Mouse (Mus musculus) stomach, embryonic 14.5 days (tissue): ENCODE data around the gene Cpne1. TPM values are rescaled to one million over a fixed set of nuclear protein-coding genes. Genes with fewer than 3 reads are reported as not detected.

ENCODE experiments used
- ATAC-seq: fragments of 200-750 bp; cut with Nextera tagmentation; 2 replicates; pipeline ENCODE4 v1.8.0; 2017; ENCODE audit warnings: low read depth, moderate TSS enrichment; ENCODE audit not compliant: insufficient number of reproducible peaks, insufficient read depth, low FRiP score
- H3K27ac ChIP-seq: fragments of 300-500 bp; sonication (generic); 2 replicates; pipeline ENCODE4 v1.5.1; 2014; ENCODE audit warnings: mild to moderate bottlenecking, low read length, moderate library complexity, mixed read lengths
- H3K27me3 ChIP-seq: fragments of 300-500 bp; sonication (generic); 2 replicates; pipeline ENCODE4 v1.6.1; 2014; ENCODE audit warnings: low read length, control low read depth, mixed read lengths; ENCODE audit not compliant: control insufficient read depth, insufficient read depth
- H3K36me3 ChIP-seq: fragments of 300-500 bp; sonication (generic); 2 replicates; pipeline ENCODE4 v1.6.1; 2014; ENCODE audit warnings: mild to moderate bottlenecking, control low read depth, low read length, moderate library complexity, mixed read lengths; ENCODE audit not compliant: control insufficient read depth, insufficient read depth
- H3K4me1 ChIP-seq: fragments of 300-500 bp; sonication (generic); 2 replicates; pipeline ENCODE4 v1.6.1; 2014; ENCODE audit warnings: low read length, control low read depth, mixed read lengths; ENCODE audit not compliant: control insufficient read depth, insufficient read depth
- H3K4me2 ChIP-seq: fragments of 300-500 bp; sonication (generic); replicated peaks from 2 replicates; pipeline ENCODE4 v1.6.1; 2014; ENCODE audit warnings: low read depth, low read length, control low read depth
- H3K4me3 ChIP-seq: fragments of 300-500 bp; sonication (generic); 2 replicates; pipeline ENCODE4 v1.5.1; 2014; ENCODE audit warnings: low read depth, low read length, control low read depth
- H3K9ac ChIP-seq: fragments of 300-500 bp; sonication (generic); replicated peaks from 2 replicates; pipeline ENCODE4 v1.6.1; 2014; ENCODE audit warnings: low read depth, mild to moderate bottlenecking, control low read depth, low read length, moderate library complexity, mixed read lengths
- H3K9me3 ChIP-seq: fragments of 300-500 bp; sonication (generic); 2 replicates; pipeline ENCODE4 v1.6.1; 2016; ENCODE audit warnings: low read depth, low read length, control low read depth; ENCODE audit not compliant: control insufficient read depth
- WGBS: fragments of 180-500 bp; shearing (Covaris S2); extraction: QIAGEN DNeasy Blood & Tissue Kit; methylation state at CpG from one replicate; pipeline ENCODE4 v1.1.7; 2014; 5-methylcytosine and 5-hydroxymethylcytosine counted together
- polyA plus RNA-seq: library from polyadenylated mRNA; unstranded; fragments of >200 nt; fragmentation: Nextera tagmentation; extraction: Ambion mirVana; gene quantifications from 2 replicates; pipeline ENCODE4 v1.2.1, GENCODE M21; 2014

Gene Cpne1
- polyA plus RNA-seq, 1 experiment from 2014 or later, result 60.1 TPM

DNA sequence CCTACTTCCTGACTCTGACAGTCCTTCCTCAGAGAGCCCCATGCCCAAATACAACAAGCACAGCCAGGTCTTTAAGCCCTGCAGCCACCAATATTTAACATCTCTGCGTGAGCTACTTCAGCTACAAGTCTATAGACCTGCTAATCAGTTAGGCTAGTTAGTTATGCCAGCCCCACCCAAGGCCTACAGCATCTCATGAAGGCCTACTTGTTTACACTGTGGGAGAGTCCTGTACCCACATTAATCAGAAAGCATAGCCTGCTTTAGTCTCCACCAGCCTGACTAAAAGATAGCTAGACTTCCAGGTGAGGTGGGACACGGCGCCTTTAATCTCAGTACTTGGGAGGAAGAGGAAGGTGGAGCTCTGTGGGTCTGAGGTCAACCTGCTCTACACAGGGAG lies 72.4 kb downstream of the Cpne1 start:
- H3K4me2 ChIP-seq, result no peak overlapping the region
- H3K27ac ChIP-seq, result no peak overlapping the region
- H3K9ac ChIP-seq, result no peak overlapping the region
- H3K4me1 ChIP-seq, result no peaks in the 10 kb centered on the region
- H3K36me3 ChIP-seq, result no peaks in the 10 kb centered on the region
- no peak overlapping the region for H3K4me3 ChIP-seq
- WGBS, result 70% methylated on average over 3 of the region's 3 CpGs
- no peaks in the 10 kb centered on the region for H3K27me3 ChIP-seq
- no peaks in the 10 kb centered on the region for H3K9me3 ChIP-seq
- ATAC-seq, result peak; percentile 64; the same call in 1 of the 2 replicates

DNA sequence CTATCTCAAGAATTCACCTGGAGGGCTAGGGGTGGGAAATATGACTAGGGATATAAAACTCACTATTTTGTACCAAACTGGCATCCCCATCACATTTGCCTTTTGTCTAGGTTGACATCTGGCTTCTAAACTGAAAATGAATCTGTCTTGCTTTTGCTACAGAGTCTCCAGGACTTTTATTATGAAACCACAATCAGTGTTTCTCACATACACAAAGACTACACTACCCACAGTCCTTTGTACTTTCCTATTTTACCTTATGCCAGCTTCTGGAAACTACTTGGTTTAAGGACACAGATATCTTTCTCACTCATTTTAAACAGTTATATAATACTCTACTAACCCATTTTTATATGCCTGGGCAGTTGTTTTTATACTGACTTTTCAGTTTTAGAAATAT lies 86.3 kb downstream of the Cpne1 start:
- Histone ChIP-seq H3K27ac (no peak overlapping the region), H3K9ac (no peak overlapping the region), H3K9me3 (no peaks in the 10 kb centered on the region), H3K4me1 (no peaks in the 10 kb centered on the region), H3K4me2 (no peak overlapping the region), H3K27me3 (no peaks in the 10 kb centered on the region), H3K4me3 (no peak overlapping the region), H3K36me3 (no peaks in the 10 kb centered on the region)
- ATAC-seq, result no peak

Other genes starting within 250 kb of the Cpne1 start
- 56.3 and 64.4 TPM in 2 replicates for gene Uqcc1, start 181.7 kb downstream of the Cpne1 start, polyA plus RNA-seq
- gene Gm15557, start 171.2 kb downstream of the Cpne1 start, polyA plus RNA-seq, result not detected in 2 replicates
- 1.2 and 1.3 TPM in 2 replicates for gene Gdf5, start 166.6 kb downstream of the Cpne1 start, polyA plus RNA-seq
- 22.6 and 27.8 TPM in 2 replicates for gene Cep250, start 155.5 kb downstream of the Cpne1 start, polyA plus RNA-seq
- 2.1 and 2.2 TPM in 2 replicates for gene 6430550D23Rik, start 104.0 kb downstream of the Cpne1 start, polyA plus RNA-seq
- gene Ergic3, start 103.9 kb downstream of the Cpne1 start, polyA plus RNA-seq, result 264 and 266 TPM in 2 replicates
- 0.78 and 1.6 TPM in 2 replicates for gene Fer1l4, start 59.0 kb downstream of the Cpne1 start, polyA plus RNA-seq
- gene Spag4, start 46.8 kb downstream of the Cpne1 start, polyA plus RNA-seq, result 3.1 and 4.2 TPM in 2 replicates
- 30.1 and 31.5 TPM in 2 replicates for gene Rbm12, start within 50 bp of the Cpne1 start, polyA plus RNA-seq
- gene Gm28036, start 15.1 kb upstream of the Cpne1 start, polyA plus RNA-seq, result 11.0 and 17.6 TPM in 2 replicates
- 380 and 418 TPM in 2 replicates for gene Romo1, start 32.1 kb upstream of the Cpne1 start, polyA plus RNA-seq
- 41.5 and 44.6 TPM in 2 replicates for gene Nfs1, start 32.2 kb upstream of the Cpne1 start, polyA plus RNA-seq
- 754 and 766 TPM in 2 replicates for gene Rbm39, start 68.3 kb upstream of the Cpne1 start, polyA plus RNA-seq
- 80.6 and 93.0 TPM in 2 replicates for gene Phf20, start 84.5 kb upstream of the Cpne1 start, polyA plus RNA-seq
- 3.4 and 4.5 TPM in 2 replicates for gene Cnbd2, start 200.3 kb upstream of the Cpne1 start, polyA plus RNA-seq
- 61.0 and 62.5 TPM in 2 replicates for gene Scand1, start 200.7 kb upstream of the Cpne1 start, polyA plus RNA-seq